Mouse (Mus musculus): ENCODE data around the gene Tbkbp1.

DNA sequence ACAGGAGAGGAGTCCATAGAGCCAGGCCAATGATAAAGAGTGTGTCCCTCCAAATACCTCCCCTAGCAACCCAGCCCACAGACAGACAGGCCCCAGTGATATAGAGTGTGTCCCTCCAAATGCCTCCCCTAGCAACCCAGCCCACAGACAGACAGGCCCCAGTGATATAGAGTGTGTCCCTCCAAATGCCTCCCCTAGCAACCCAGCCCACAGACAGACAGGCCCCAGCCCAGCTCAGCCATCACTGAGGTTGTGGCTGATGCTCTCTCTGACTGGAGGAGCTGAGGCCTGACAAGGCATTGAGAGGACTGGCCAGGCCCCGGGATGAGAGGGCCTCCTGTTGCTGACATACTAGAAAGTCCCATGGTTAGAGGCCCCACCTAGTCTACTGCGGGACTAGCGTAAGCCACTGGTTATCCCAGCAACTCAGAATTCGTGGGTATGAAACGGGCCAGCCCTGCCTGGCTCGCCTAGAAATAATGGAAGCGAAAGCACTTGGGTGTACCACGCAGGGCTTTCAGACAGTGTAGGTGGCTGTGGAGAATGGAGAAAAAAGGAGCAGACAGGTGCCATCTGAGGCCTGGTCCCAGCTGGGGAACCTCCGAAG, 38.7 kb downstream of the Tbkbp1 start:
- TF ChIP-seq MAX (IDR thresholded peaks at IDR 0.05; ENCODE audit: low read length) (no peak), NELFE (IDR thresholded peaks at IDR 0.05; ENCODE audit: low read depth, low read length) (no peak), SIN3A (IDR thresholded peaks at IDR 0.05; ENCODE audit: low read length) (no peak), USF1 (IDR thresholded peaks at IDR 0.05; ENCODE audit: low read depth, low read length) (no peak), ZC3H11A (IDR thresholded peaks at IDR 0.05; ENCODE audit: low read depth, low read length) (no peak), MEF2A (IDR thresholded peaks at IDR 0.05; ENCODE audit: extremely low read depth, insufficient replicate concordance, low read depth, low read length, poor library complexity, severe bottlenecking) (no peak), GATA1 (IDR thresholded peaks at IDR 0.05; ENCODE audit: low read depth, low read length) (no peak)

Data from MEL (cell line).